Mouse (Mus musculus): ENCODE results near the gene Shc3. TPM values are rescaled to one million over a fixed set of nuclear protein-coding genes. Genes with fewer than 3 reads are reported as not detected.
A peak's percentile ranks its signal among the peaks of the same experiment; 100 is the strongest.

The Shc3 gene
- polyA plus RNA-seq, 1 experiment from 2014 or later, result 3.4 TPM

GRCm38 (mm10) chr13:51411696-51412430, 157.4 kb downstream of the Shc3 start:
- Histone ChIP-seq H3K27me3 (ENCODE audit: control insufficient read depth, insufficient read depth, low read length) (peaks cover 9% of the 10 kb centered on the region), H3K9ac (ENCODE audit: low read depth, low read length) (no peak overlapping the region), H3K4me1 (replicated peaks; ENCODE audit: control insufficient read depth, insufficient read depth, low read length) (peaks cover 10% of the 10 kb centered on the region; the same call in 1 of the 2 replicates), H3K4me3 (ENCODE audit: low read depth, low read length) (no peak overlapping the region), H3K36me3 (ENCODE audit: control insufficient read depth, insufficient read depth, low read length) (no peaks in the 10 kb centered on the region), H3K4me2 (replicated peaks; ENCODE audit: low read depth, low read length) (peak overlapping the region; percentile 2; the same call in 1 of the 2 replicates), H3K27ac (ENCODE audit: low read depth, low read length) (no peak overlapping the region), H3K9me3 (ENCODE audit: control insufficient read depth, low read length) (no peaks in the 10 kb centered on the region)
- WGBS, result 52% methylated on average over 12 of the region's 12 CpGs
- DNase-seq (ENCODE audit: low spot score), result peak; percentile 38
- ATAC-seq (ENCODE audit: low FRiP score), result no peak

GRCm38 (mm10) chr13:51411243-51411642, 158.0 kb downstream of the Shc3 start:
- H3K4me2 ChIP-seq (replicated peaks; ENCODE audit: low read depth, low read length), result peak overlapping the region; percentile 2
- H3K9me3 ChIP-seq (ENCODE audit: control insufficient read depth, low read length), result no peaks in the 10 kb centered on the region
- no peak overlapping the region for H3K27ac ChIP-seq (ENCODE audit: low read depth, low read length)
- no peak overlapping the region for H3K4me3 ChIP-seq (ENCODE audit: low read depth, low read length)
- peaks cover 9% of the 10 kb centered on the region for H3K27me3 ChIP-seq (ENCODE audit: control insufficient read depth, insufficient read depth, low read length)
- no peak for DNase-seq (ENCODE audit: low spot score)
- no peak overlapping the region; the same call in 1 of the 2 replicates for H3K9ac ChIP-seq (ENCODE audit: low read depth, low read length)
- H3K4me1 ChIP-seq (replicated peaks; ENCODE audit: control insufficient read depth, insufficient read depth, low read length), result peaks cover 10% of the 10 kb centered on the region; the same call in 1 of the 2 replicates
- 76% methylated on average over 9 of the region's 9 CpGs for WGBS
- ATAC-seq (ENCODE audit: low FRiP score), result no peak
- H3K36me3 ChIP-seq (ENCODE audit: control insufficient read depth, insufficient read depth, low read length), result no peaks in the 10 kb centered on the region

GRCm38 (mm10) chr13:51409936-51410481, 159.2 kb downstream of the Shc3 start:
- no peak for ATAC-seq (ENCODE audit: low FRiP score)
- H3K36me3 ChIP-seq (ENCODE audit: control insufficient read depth, insufficient read depth, low read length), result no peaks in the 10 kb centered on the region
- peaks cover 10% of the 10 kb centered on the region; the same call in 1 of the 2 replicates for H3K4me1 ChIP-seq (replicated peaks; ENCODE audit: control insufficient read depth, insufficient read depth, low read length)
- H3K9me3 ChIP-seq (ENCODE audit: control insufficient read depth, low read length), result no peaks in the 10 kb centered on the region
- no peak overlapping the region; the same call in 1 of the 2 replicates for H3K4me3 ChIP-seq (ENCODE audit: low read depth, low read length)
- peaks cover 9% of the 10 kb centered on the region for H3K27me3 ChIP-seq (ENCODE audit: control insufficient read depth, insufficient read depth, low read length)
- no peak overlapping the region for H3K9ac ChIP-seq (ENCODE audit: low read depth, low read length)
- H3K4me2 ChIP-seq (replicated peaks; ENCODE audit: low read depth, low read length), result 0 out of 2 replicates have a peak overlapping the region, but pooled peaks have one; percentile 11
- no peak for DNase-seq (ENCODE audit: low spot score)
- no peak overlapping the region for H3K27ac ChIP-seq (ENCODE audit: low read depth, low read length)
- 78% methylated on average over 6 of the region's 6 CpGs for WGBS

GRCm38 (mm10) chr13:51408519-51409001, 160.7 kb downstream of the Shc3 start, which contains the start of gene S1pr3:
Gene S1pr3 (plus strand): TSS chr13:51408639.
- H3K27me3 ChIP-seq (ENCODE audit: control insufficient read depth, insufficient read depth, low read length), result peaks cover 9% of the 10 kb centered on the region
- H3K4me1 ChIP-seq (replicated peaks; ENCODE audit: control insufficient read depth, insufficient read depth, low read length), result peaks cover 10% of the 10 kb centered on the region; the same call in 1 of the 2 replicates
- H3K27ac ChIP-seq (ENCODE audit: low read depth, low read length), result no peak within 1 kb of the TSS
- H3K9ac ChIP-seq (ENCODE audit: low read depth, low read length), result peak within 1 kb of the TSS; percentile 35
- H3K4me3 ChIP-seq (ENCODE audit: low read depth, low read length), result peak within 1 kb of the TSS; percentile 36
- H3K4me2 ChIP-seq (replicated peaks; ENCODE audit: low read depth, low read length), result peak within 1 kb of the TSS; percentile 47
- peak; percentile 76 for ATAC-seq (ENCODE audit: low FRiP score)
- WGBS, result under 1% methylated on average over 33 of the region's 33 CpGs
- no peaks in the 10 kb centered on the region for H3K9me3 ChIP-seq (ENCODE audit: control insufficient read depth, low read length)
- H3K36me3 ChIP-seq (ENCODE audit: control insufficient read depth, insufficient read depth, low read length), result no peaks in the 10 kb centered on the region
- peak; percentile 78 for DNase-seq (ENCODE audit: low spot score)

GRCm38 (mm10) chr13:51407541-51408217, 161.5 kb downstream of the Shc3 start:
- no peak overlapping the region for H3K4me3 ChIP-seq (ENCODE audit: low read depth, low read length)

GRCm38 (mm10) chr13:51405731-51406320, 163.4 kb downstream of the Shc3 start:
- no peak overlapping the region for H3K9ac ChIP-seq (ENCODE audit: low read depth, low read length)
- no peak overlapping the region for H3K27ac ChIP-seq (ENCODE audit: low read depth, low read length)
- H3K36me3 ChIP-seq (ENCODE audit: control insufficient read depth, insufficient read depth, low read length), result no peaks in the 10 kb centered on the region
- no peak overlapping the region for H3K4me3 ChIP-seq (ENCODE audit: low read depth, low read length)
- ATAC-seq (ENCODE audit: low FRiP score), result no peak
- DNase-seq (ENCODE audit: low spot score), result no peak
- H3K27me3 ChIP-seq (ENCODE audit: control insufficient read depth, insufficient read depth, low read length), result peaks cover 9% of the 10 kb centered on the region
- WGBS, result 93% methylated on average over 13 of the region's 13 CpGs
- H3K4me2 ChIP-seq (replicated peaks; ENCODE audit: low read depth, low read length), result no peak overlapping the region
- no peaks in the 10 kb centered on the region for H3K9me3 ChIP-seq (ENCODE audit: control insufficient read depth, low read length)
- peaks cover 10% of the 10 kb centered on the region; the same call in 1 of the 2 replicates for H3K4me1 ChIP-seq (replicated peaks; ENCODE audit: control insufficient read depth, insufficient read depth, low read length)

More at GRCm38 (mm10) chr13:51407541-51408217, 161.5 kb downstream of the Shc3 start:
- ATAC-seq (ENCODE audit: low FRiP score), result no peak; the same call in 1 of the 2 replicates
- Histone ChIP-seq H3K9me3 (ENCODE audit: control insufficient read depth, low read length) (no peaks in the 10 kb centered on the region), H3K27ac (ENCODE audit: low read depth, low read length) (no peak overlapping the region), H3K4me1 (replicated peaks; ENCODE audit: control insufficient read depth, insufficient read depth, low read length) (peaks cover 10% of the 10 kb centered on the region; the same call in 1 of the 2 replicates), H3K9ac (ENCODE audit: low read depth, low read length) (no peak overlapping the region), H3K4me2 (replicated peaks; ENCODE audit: low read depth, low read length) (0 out of 2 replicates have a peak overlapping the region, but pooled peaks have one; percentile 47), H3K36me3 (ENCODE audit: control insufficient read depth, insufficient read depth, low read length) (no peaks in the 10 kb centered on the region), H3K27me3 (ENCODE audit: control insufficient read depth, insufficient read depth, low read length) (peaks cover 9% of the 10 kb centered on the region)
- WGBS, result 19% methylated on average over 13 of the region's 13 CpGs
- DNase-seq (ENCODE audit: low spot score), result no peak

- Histone ChIP-seq H3K9me3 (ENCODE audit: control insufficient read depth, low read length) (no peaks in the 10 kb centered on the region), H3K27ac (ENCODE audit: low read depth, low read length) (no peak overlapping the region), H3K27me3 (ENCODE audit: control insufficient read depth, insufficient read depth, low read length) (peaks cover 9% of the 10 kb centered on the region), H3K4me1 (replicated peaks; ENCODE audit: control insufficient read depth, insufficient read depth, low read length) (peaks cover 10% of the 10 kb centered on the region; the same call in 1 of the 2 replicates), H3K4me3 (ENCODE audit: low read depth, low read length) (no peak overlapping the region), H3K9ac (ENCODE audit: low read depth, low read length) (no peak overlapping the region), H3K4me2 (replicated peaks; ENCODE audit: low read depth, low read length) (no peak overlapping the region), H3K36me3 (ENCODE audit: control insufficient read depth, insufficient read depth, low read length) (no peaks in the 10 kb centered on the region)
- DNase-seq (ENCODE audit: low spot score) (no peak), ATAC-seq (ENCODE audit: low FRiP score) (no peak)
- 96% methylated on average over 4 of the region's 4 CpGs for WGBS
These were observed 164.7 kb downstream of the Shc3 start for GRCm38 (mm10) chr13:51404566-51404965.

Measured in hindbrain, embryonic 11.5 days (tissue).